Mouse (Mus musculus) cerebellum, postnatal 14 days (tissue): Measurements from ENCODE around the gene Tent5a.

Source experiments
- DNase-seq, 2 experiments: peaks; one replicate each; pipeline ENCODE4 v3.0.0; 2021; ENCODE audit warnings: mixed read lengths in 2 of 2

Gene Tent5a

GRCm38 (mm10) chr9:85327242-85328211 is at the start of gene Tent5a:
Gene Tent5a (minus strand): TSS chr9:85327348.
- peak; percentile 60 to 62 for DNase-seq

GRCm38 (mm10) chr9:85376643-85377307 is 49.6 kb upstream of the Tent5a start:
- no peak for DNase-seq

- no peak for DNase-seq
Observed at GRCm38 (mm10) chr9:85375152-85375551, 48.0 kb upstream of the Tent5a start.

- no peak for DNase-seq
Observed at GRCm38 (mm10) chr9:85372034-85372433, 44.9 kb upstream of the Tent5a start.

- DNase-seq, result no peak
Observed at GRCm38 (mm10) chr9:85369512-85369911, 42.4 kb upstream of the Tent5a start.

GRCm38 (mm10) chr9:85357154-85357860 is 30.2 kb upstream of the Tent5a start:
- no peak for DNase-seq

- no peak for DNase-seq
Observed at GRCm38 (mm10) chr9:85355559-85355958, 28.4 kb upstream of the Tent5a start.

GRCm38 (mm10) chr9:85347823-85348523 is 20.8 kb upstream of the Tent5a start:
- no peak for DNase-seq

GRCm38 (mm10) chr9:85342892-85343785 is 16.0 kb upstream of the Tent5a start:
- no peak for DNase-seq

GRCm38 (mm10) chr9:85340303-85340702 is 13.2 kb upstream of the Tent5a start:
- no peak for DNase-seq

GRCm38 (mm10) chr9:85336046-85336445 is 8.9 kb upstream of the Tent5a start:
- DNase-seq, result no peak

- peak in 1 of 2 experiments; percentile 13 for DNase-seq
Observed at GRCm38 (mm10) chr9:85331521-85331920, 4.4 kb upstream of the Tent5a start.

GRCm38 (mm10) chr9:85328259-85328658 is 1.1 kb upstream of the Tent5a start:
- peak; percentile 94 to 96 for DNase-seq

GRCm38 (mm10) chr9:85326292-85327241 is 581 bp downstream of the Tent5a start:
- DNase-seq, result peak; percentile 22 to 27

GRCm38 (mm10) chr9:85325201-85325868 is 1.8 kb downstream of the Tent5a start:
- DNase-seq, result no peak

GRCm38 (mm10) chr9:85324158-85324875 is 2.8 kb downstream of the Tent5a start:
- no peak for DNase-seq

- DNase-seq, result no peak
Observed at GRCm38 (mm10) chr9:85320167-85320951, 6.8 kb downstream of the Tent5a start.

- no peak for DNase-seq
Observed at GRCm38 (mm10) chr9:85316122-85316521, 11.0 kb downstream of the Tent5a start.
